Mouse (Mus musculus) ES-Bruce4 (cell line): ENCODE data around the gene Clasp1.

ENCODE experiments used
- CTCF ChIP-seq: IDR thresholded peaks from one replicate; pipeline ENCODE4 v1.8.1; 2011; ENCODE audit warnings: low read depth, low read length
- POLR2A ChIP-seq: IDR thresholded peaks from one replicate; pipeline ENCODE4 v1.8.1; 2011; ENCODE audit warnings: low read length; ENCODE audit not compliant: insufficient read depth

GRCm38 (mm10) chr1:118531259-118531658 lies 142.4 kb downstream of the Clasp1 start:
- TF ChIP-seq CTCF: no peak
- TF ChIP-seq POLR2A: no peak
